Mouse (Mus musculus) retina, adult 2 months (tissue): ENCODE measurements around the gene Krcc1.

Experiments used
- DNase-seq: peaks from one replicate; pipeline ENCODE4 v3.0.0-alpha.2; 2012; ENCODE audit warnings: low read depth, low spot score

The Krcc1 gene

DNA sequence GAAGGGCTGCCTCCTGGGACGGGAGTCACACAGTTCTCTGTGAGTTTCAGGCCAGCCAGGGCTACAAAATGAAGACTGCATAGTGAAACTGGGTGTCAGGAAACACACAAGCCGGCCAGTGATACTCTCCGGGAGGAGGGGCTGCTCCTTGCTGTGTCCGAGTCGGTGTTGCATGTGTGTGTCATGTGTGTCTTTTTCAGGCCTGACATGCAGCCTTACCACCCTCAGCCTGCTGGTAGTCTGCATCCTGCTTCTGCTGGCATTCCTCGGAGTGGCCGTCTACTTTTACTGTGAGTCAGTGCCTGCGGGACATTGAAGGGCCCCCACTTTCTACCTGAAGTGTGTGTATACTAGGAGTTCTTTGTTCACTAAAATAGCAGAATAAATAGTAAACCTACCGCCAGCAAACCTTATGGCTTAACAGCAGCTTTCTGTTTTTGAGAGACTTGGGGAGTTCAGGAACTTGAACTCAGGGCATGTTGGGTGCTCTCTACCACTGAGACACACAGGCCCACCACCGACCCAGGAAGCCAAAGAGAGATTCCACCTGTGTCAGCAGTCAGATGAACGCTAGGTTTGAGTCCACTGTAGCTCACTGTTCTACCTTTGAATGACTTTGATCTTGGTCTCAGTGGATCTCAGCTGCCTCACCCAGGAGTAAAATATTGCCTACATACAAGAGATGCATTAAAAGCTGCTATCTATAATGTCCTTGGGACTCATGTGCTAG lies 60.9 kb downstream of the Krcc1 start:
- no peak for DNase-seq

DNA sequence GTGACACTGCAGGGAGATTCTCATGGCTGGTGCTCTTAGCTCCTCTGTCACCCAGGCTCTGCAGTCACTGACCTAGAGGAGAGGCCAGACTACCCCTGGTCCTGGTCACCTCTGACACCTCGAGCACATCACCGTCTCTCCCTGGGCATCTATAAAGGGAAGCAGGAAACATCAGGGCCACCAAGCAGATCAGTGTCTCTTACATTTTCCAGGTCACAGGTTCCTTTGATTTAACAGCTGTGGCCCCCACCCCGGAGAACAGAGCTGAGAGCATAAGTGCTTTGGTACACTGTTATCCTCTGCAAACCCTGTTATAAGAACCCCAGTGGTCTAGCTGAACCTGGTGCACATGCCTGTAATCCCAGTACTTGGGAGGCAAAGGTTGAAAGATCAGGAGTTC lies 61.6 kb downstream of the Krcc1 start:
- no peak for DNase-seq

DNA sequence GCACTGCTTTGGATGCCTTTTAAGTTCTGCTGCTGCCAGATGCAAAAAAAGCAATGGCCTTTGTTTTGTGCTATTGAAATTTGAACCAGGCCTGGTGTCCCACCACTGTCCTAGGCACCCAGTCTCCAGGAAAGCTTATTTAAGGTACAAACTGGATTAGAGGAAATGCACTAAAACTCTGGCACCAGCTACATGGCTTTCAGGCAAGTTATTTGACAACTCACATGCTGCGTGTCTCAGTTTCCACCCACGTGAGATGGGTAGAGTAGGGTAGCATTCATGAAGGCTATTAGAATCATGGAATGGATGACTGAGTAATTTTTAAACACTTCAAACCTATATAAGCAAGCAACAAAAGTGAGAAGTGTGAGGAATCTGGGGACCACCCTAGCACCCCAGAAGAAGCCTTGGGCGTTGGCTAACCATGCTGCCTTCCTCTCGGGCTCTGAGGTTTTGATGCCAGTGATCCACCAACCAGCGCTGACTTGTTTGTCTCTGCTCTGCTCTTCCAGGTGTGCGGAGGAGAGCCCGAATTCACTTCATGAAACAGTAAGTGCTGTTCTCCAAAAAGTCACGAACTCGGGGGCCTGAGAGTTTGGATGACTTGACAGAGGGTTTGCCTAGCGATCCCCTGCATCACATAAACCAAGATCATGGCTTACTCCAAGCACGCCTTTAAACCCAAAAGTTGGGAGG lies 62.2 kb downstream of the Krcc1 start:
- no peak for DNase-seq
